Mouse (Mus musculus) mesoderm, embryonic 11.5 days (tissue): Measurements from ENCODE around the gene Yaf2.
"Not testable (repeated sequence)": the region's sequence is repeated elsewhere in the genome, so short reads cannot be mapped to it uniquely, and the experiment has no call there.

Source experiments
- DNase-seq: peaks from one replicate; pipeline ENCODE4 v3.0.0-alpha.2; 2012; ENCODE audit warnings: low read depth, low spot score

Yaf2 gene

GRCm38 (mm10) chr15:93253172-93253571 is 83.6 kb downstream of the Yaf2 start:
- DNase-seq, result no peak

GRCm38 (mm10) chr15:93252396-93252795 is 84.3 kb downstream of the Yaf2 start:
- DNase-seq, result no peak

- peak; percentile 63 for DNase-seq
Observed at GRCm38 (mm10) chr15:93251553-93252250, 85.0 kb downstream of the Yaf2 start.

- no peak for DNase-seq
Observed at GRCm38 (mm10) chr15:93243202-93243601, 93.5 kb downstream of the Yaf2 start.

GRCm38 (mm10) chr15:93236456-93236855 is 100.3 kb downstream of the Yaf2 start:
- not testable (repeated sequence) for DNase-seq
